Mouse (Mus musculus): ENCODE data around the gene Kirrel.

Kirrel gene

GRCm38 (mm10) chr3:87082235-87082634 is 92.3 kb downstream of the Kirrel start:
- DNase-seq (ENCODE audit: extremely low read depth, low read depth): peak; percentile 8

- DNase-seq (ENCODE audit: extremely low read depth, low read depth): no peak
Measured at GRCm38 (mm10) chr3:87079751-87080150, 94.8 kb downstream of the Kirrel start.

DNA sequence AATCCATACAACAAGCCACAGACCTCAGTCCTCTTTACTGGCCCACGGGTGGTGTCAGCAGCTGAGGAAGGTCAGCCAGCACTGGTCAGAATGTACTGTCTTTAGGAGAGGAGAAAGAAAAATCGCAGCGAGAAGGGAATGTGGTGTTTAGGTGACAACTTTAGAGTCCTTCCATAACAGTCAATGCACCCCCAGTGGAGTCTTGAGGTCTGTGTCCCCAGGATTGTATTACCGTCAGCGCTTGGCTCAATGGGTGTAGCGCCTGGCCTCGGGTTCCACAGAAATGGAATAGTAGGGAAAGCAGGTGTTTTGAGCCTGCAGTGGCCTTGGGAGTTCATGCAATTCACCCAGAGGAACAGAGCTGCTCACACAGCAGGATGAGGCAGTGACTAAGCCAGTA is 95.2 kb downstream of the Kirrel start:
- DNase-seq (ENCODE audit: extremely low read depth, low read depth): no peak

DNA sequence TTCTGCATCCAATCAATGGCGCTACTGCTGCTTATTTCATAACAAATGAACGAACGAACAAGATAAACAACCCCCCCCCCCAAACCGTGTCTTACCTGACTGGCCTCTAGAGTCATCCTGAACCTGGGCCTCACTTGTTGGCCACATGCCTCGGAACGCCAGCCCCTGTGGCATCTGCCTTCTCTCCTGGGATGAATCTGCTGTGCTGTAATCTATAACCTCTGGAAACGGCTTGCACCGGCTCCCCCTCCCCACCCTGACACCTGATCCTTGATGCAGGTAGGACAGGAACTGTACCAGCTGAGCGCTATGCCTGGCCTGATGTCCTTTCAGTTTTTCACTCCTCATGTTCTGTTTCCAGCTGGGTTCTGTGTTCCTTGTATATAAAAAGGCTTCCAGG is 96.9 kb downstream of the Kirrel start:
- DNase-seq (ENCODE audit: extremely low read depth, low read depth): no peak

GRCm38 (mm10) chr3:87076899-87077298 is 97.6 kb downstream of the Kirrel start:
- no peak for DNase-seq (ENCODE audit: extremely low read depth, low read depth)

GRCm38 (mm10) chr3:87076161-87076560 is 98.4 kb downstream of the Kirrel start:
- no peak for DNase-seq (ENCODE audit: extremely low read depth, low read depth)

DNA sequence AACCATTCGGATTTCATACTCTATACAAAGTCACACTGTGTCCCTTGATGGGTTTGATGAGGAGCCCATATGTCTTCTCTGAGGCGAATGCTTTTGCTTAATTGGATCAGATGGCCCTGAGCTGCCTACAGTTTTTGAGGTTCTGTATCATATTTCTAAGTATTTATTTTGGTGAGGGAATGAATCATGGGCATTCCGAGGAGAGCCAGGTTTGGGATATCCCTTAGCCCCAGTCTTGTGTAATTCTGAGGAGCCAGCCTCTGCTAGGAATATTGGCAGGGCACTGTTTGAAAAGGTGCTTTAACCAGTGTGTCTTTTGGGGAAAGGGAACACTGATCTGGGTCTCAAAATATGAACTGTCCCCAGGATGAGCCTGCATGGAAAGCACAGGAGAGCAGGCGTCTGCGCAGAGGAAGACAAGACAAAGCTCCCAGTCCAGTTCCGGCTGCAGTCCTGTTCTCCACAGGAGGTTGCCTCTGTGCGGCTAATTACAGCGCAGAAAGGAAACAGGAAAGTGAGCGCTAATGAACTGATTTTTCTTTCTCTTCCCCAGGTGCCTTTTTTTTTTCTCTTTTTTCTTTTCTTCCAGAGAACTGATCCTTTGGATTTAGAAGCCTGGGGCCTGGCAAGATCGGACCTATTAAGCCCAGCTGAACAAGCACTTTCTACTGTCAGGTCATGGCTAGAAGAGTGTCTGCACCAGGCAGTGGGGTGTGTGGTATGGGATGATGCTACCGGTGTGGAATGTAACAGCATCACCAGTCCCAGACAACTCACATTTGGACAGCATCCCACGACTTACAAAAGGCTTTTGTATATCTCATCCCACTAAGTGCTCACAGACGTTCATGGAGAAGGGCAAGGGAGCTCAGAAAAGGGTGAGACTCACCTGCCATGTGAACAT is 101.7 kb downstream of the Kirrel start:
- no peak for DNase-seq (ENCODE audit: extremely low read depth, low read depth)

- no peak for DNase-seq (ENCODE audit: extremely low read depth, low read depth)
Measured at GRCm38 (mm10) chr3:87072191-87072590, 102.4 kb downstream of the Kirrel start.

DNA sequence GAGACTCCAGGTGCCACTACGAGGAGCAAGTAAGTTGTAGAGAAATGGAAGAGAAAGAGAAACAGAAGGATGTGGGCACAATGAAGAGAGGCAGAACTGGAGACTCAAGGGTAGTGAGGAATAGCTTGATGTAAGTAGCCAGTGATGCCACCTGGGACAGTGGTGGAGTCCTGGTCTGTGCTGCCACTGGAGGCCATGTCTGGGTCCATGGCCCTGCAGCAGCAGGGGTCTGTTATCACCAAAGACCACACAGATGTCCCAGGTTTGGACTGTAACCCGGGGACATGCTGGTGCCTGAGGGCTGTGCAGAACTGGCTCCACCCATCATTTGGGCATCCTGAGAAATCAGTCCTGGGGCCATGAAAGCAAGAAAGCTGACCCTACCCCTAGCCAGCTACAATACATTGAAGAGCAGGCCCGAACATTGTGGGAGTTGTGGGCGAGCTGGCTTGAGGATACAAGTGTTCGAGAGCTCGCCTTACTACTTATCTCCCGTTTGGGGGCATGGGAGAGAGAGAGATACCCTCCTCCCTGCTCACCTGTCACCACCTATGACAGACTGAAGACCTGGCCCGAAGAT is 107.1 kb downstream of the Kirrel start:
- no peak for DNase-seq (ENCODE audit: extremely low read depth, low read depth)

DNA sequence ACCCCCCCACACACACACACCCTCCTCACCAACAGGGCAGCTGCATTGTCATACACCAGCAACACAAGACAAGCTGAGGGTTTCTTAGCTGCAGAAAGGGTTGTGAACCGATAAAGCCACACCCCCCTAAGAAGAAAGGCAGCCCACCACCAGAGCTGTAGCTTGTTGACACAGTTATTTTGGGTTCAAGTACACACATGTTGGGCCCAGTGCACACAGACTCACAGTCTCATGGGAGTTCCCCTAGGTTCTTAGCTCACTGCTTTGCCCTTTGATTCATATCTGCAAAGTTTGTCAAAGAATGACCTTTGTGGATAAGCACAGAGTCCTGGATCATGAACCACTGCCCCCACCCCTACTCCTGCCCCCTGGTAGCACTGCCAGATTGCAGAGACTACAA is 120.6 kb downstream of the Kirrel start:
- no peak for DNase-seq (ENCODE audit: extremely low read depth, low read depth)

DNA sequence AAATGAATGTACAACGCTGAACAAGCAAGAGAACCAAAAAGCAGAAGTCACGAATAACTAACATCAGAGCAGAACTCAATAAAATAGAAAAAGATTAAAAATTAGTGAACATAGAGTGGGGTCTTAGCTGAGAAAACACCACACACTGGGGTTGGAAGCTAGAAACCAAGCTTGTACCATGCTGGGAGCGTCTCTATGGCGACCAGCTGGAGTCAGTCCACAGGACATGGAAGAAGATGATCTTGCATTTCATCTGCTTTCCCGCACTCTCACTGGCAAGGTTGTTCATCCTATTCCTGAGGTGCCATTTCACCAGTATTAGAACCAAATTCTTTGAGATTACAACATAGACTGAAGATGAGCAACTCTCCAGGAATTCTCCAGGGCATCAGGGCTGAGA is 126.7 kb downstream of the Kirrel start:
- no peak for DNase-seq (ENCODE audit: extremely low read depth, low read depth)

DNA sequence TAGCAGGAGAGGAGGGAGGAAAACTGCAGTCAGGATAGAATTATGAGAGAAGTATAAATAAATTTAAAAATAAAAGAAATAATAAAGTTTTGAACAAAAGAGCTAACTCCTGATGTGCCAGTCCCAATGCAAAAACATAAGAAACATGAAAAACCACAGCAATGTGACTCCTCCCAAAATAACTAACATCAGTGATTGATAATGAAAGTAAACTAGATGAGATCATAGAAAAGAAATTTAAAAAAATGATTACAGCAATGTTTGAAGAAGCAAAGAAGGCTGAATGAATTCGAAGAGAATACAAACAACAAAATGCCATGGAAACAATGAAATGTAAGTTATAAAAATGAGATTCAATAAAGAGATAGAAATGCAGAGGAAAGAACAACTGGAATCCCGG is 132.8 kb downstream of the Kirrel start:
- DNase-seq (ENCODE audit: extremely low read depth, low read depth): no peak

GRCm38 (mm10) chr3:87038500-87038899 is 136.0 kb downstream of the Kirrel start:
- DNase-seq (ENCODE audit: extremely low read depth, low read depth): no peak

- no peak for DNase-seq (ENCODE audit: extremely low read depth, low read depth)
Measured at GRCm38 (mm10) chr3:87034061-87034460, 140.5 kb downstream of the Kirrel start.

GRCm38 (mm10) chr3:87033357-87033756 is 141.2 kb downstream of the Kirrel start:
- DNase-seq (ENCODE audit: extremely low read depth, low read depth): peak; percentile 41

DNA sequence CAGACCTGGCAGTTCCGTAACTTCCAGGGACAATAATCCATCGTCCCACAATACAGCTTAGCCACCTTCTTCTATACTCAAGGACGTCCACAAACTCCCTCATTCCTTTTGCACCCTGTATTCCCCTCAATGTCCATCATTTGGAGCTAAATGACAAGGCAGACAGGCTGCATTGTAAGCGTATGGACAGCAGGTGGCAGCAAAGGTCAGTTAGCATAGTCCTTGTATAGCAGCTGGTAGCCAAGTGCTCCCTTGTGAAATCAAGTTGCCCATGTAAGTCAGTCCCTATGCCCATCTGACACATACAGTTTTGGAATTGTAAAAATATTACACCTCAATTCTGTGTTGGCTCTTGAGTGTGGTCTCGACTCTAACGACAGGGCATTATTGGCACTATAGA is 143.7 kb downstream of the Kirrel start:
- DNase-seq (ENCODE audit: extremely low read depth, low read depth): peak; percentile 30
